Mouse (Mus musculus) midbrain, embryonic 16.5 days (tissue): ENCODE results near the gene Btbd35f28. TPM values are rescaled to one million over a fixed set of nuclear protein-coding genes. Genes with fewer than 3 reads are reported as not detected.
"Not testable (repeated sequence)": the region's sequence is repeated elsewhere in the genome, so short reads cannot be mapped to it uniquely, and the experiment has no call there.

Experiments
- ATAC-seq: fragments of 200-750 bp; cut with Nextera tagmentation; 2 replicates; pipeline ENCODE4 v1.8.0; 2017; ENCODE audit warnings: moderate TSS enrichment
- H3K27ac ChIP-seq: fragments of 300-500 bp; sonication (generic); 2 replicates; pipeline ENCODE4 v1.5.1; 2014; ENCODE audit warnings: mild to moderate bottlenecking, low read length, mixed read lengths
- H3K27me3 ChIP-seq: fragments of 300-500 bp; sonication (generic); 2 replicates; pipeline ENCODE4 v1.6.1; 2014; ENCODE audit warnings: low read depth, low read length, mixed read lengths; ENCODE audit not compliant: control insufficient read depth, insufficient read depth
- H3K36me3 ChIP-seq: fragments of 300-500 bp; sonication (generic); 2 replicates; pipeline ENCODE4 v1.6.1; 2014; ENCODE audit warnings: mild to moderate bottlenecking, low read length, moderate library complexity, mixed read lengths; ENCODE audit not compliant: control insufficient read depth, insufficient read depth
- H3K4me1 ChIP-seq: fragments of 300-500 bp; sonication (generic); 2 replicates; pipeline ENCODE4 v1.6.1; 2014; ENCODE audit warnings: mild to moderate bottlenecking, low read length, mixed read lengths; ENCODE audit not compliant: control insufficient read depth, insufficient read depth
- H3K4me2 ChIP-seq: fragments of 300-500 bp; sonication (generic); 2 replicates; pipeline ENCODE4 v1.6.1; 2014; ENCODE audit warnings: mild to moderate bottlenecking, low read length, mixed read lengths
- H3K4me3 ChIP-seq: fragments of 300-500 bp; sonication (generic); 2 replicates; pipeline ENCODE4 v1.5.1; 2014; ENCODE audit warnings: low read depth, mild to moderate bottlenecking, low read length, moderate library complexity, mixed read lengths
- H3K9ac ChIP-seq: fragments of 300-500 bp; sonication (generic); 2 replicates; pipeline ENCODE4 v1.6.1; 2014; ENCODE audit warnings: low read depth, low read length, mixed read lengths
- H3K9me3 ChIP-seq: fragments of 300-500 bp; sonication (generic); replicated peaks from 2 replicates; pipeline ENCODE4 v1.6.1; 2014; ENCODE audit warnings: mild to moderate bottlenecking, low read length, mixed read lengths; ENCODE audit not compliant: control insufficient read depth, poor library complexity, severe bottlenecking
- WGBS: fragments of 180-500 bp; shearing (Covaris S2); extraction: QIAGEN DNeasy Blood & Tissue Kit; methylation state at CpG from one replicate; pipeline ENCODE4 v1.1.7; 2014; 5-methylcytosine and 5-hydroxymethylcytosine counted together
- polyA plus RNA-seq: library from polyadenylated mRNA; unstranded; fragments of >200 nt; fragmentation: Nextera tagmentation; extraction: Ambion mirVana; gene quantifications from 2 replicates; pipeline ENCODE4 v1.2.1, GENCODE M21; 2015

Gene Btbd35f28
- not detected in 2 replicates for polyA plus RNA-seq

DNA sequence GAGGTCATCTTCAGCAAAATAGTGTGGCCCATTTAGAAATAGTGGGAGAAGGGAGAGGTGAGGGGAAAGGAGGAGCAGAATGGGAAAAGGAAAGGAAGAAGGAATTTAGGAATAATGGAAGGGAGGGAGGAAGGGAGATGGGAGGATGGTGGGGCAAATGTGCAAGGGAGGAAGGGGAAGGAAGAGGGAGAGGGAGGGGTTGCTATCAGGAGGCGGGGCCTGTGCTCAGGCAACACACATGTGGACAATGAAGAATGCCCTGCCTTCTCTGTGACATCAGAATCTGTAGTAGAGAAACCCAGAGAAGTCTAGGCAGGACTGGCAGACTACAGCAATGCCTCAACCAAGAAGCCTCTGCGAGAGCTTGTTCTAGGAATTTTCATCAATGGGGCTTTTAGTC lies at the start of gene Btbd35f28:
Gene Btbd35f28 (plus strand): TSS at position 301 of the 400 bp plus-strand sequence.
- WGBS, result no CpG with 5 or more reads among the region's 2 CpGs
- H3K9me3 ChIP-seq, ATAC-seq, H3K9ac ChIP-seq, H3K36me3 ChIP-seq, H3K4me2 ChIP-seq, H3K4me3 ChIP-seq, H3K4me1 ChIP-seq, H3K27me3 ChIP-seq, H3K27ac ChIP-seq: not testable (repeated sequence)

Other genes with a start within 250 kb of the Btbd35f28 start
- gene Btbd35f16, start 239.6 kb upstream of the Btbd35f28 start, polyA plus RNA-seq, result not detected in 2 replicates
- not detected in 2 replicates for gene Btbd35f3, start 158.9 kb upstream of the Btbd35f28 start, polyA plus RNA-seq
- not detected in 2 replicates for gene Btbd35f20, start 94.7 kb downstream of the Btbd35f28 start, polyA plus RNA-seq
- gene Btbd35f17, start 174.1 kb downstream of the Btbd35f28 start, polyA plus RNA-seq, result not detected in 2 replicates